Mouse (Mus musculus): ENCODE results near the gene Ephb1. TPM values are rescaled to one million over a fixed set of nuclear protein-coding genes. Genes with fewer than 3 reads are reported as not detected.

Ephb1 gene
- polyA plus RNA-seq, 1 experiment, result not detected

DNA sequence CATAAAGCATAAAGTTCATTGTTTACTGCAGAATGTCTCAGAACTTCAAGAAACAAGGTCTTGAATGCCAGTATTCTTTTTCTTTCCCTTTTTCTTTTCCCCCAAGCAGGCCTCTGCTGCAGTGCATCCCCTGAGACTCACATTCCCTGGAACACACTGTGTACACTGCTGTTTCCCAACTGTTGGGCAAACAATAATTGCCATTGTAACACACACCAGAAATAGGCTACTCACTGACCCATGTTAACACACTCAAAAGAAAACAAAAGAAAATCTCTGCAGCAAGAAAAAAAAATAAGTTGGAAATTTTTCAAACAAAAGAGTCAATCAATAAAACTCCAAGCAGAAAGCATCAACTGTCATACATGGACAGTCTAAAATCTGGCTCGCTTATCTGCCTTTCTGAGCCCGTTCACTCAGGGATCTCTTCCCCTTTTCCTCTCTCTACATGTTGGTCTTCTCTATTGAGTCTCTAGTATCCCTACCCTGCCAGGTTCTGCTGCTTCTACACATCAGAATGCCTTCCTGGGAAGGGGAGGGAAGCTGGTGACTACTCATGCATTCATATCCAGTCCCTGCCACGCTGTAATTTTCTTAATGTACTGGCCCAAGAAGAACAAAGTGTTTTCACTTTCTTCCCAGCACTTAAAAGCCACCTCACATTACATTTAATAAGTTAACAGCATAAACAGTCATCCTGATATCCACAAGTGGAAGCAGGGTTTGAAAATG is 285.2 kb downstream of the Ephb1 start:
- H3K4me1 ChIP-seq (ENCODE audit: control insufficient read depth, insufficient read depth, insufficient read length, low read length), result no peaks in the 10 kb centered on the region
- no peak overlapping the region for H3K27ac ChIP-seq (replicated peaks; ENCODE audit: low read depth, low read length)
- no peak overlapping the region for H3K4me3 ChIP-seq (ENCODE audit: insufficient read depth, low read depth, low read length)

- Histone ChIP-seq H3K27ac (replicated peaks; ENCODE audit: low read depth, low read length) (no peak overlapping the region), H3K4me3 (ENCODE audit: insufficient read depth, low read depth, low read length) (no peak overlapping the region), H3K4me1 (ENCODE audit: control insufficient read depth, insufficient read depth, insufficient read length, low read length) (no peaks in the 10 kb centered on the region)
These were observed 287.9 kb downstream of the Ephb1 start for GRCm38 (mm10) chr9:102066601-102067000.

DNA sequence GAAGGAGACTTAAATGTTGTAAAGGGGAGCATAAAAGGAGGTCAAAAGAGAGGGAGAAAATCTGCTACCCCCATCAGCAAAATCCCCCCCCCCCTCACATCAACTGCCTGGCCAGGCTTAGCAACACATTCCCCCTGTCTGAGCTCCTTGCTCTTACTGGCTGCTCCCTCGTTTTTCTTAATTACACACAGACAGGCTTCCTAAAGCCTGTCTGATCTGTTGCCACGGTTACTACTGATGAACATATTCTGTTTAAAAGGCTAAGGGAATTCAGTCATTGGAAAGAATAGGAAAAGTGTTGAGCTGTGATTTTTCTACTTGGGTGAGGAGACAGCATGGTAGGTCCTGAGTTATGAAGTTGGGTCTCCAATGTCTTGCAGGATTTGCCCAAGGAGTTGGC is 308.6 kb downstream of the Ephb1 start:
- H3K27ac ChIP-seq (replicated peaks; ENCODE audit: low read depth, low read length), result no peak overlapping the region
- H3K4me1 ChIP-seq (ENCODE audit: control insufficient read depth, insufficient read depth, insufficient read length, low read length), result no peaks in the 10 kb centered on the region
- no peak overlapping the region for H3K4me3 ChIP-seq (ENCODE audit: insufficient read depth, low read depth, low read length)

GRCm38 (mm10) chr9:102045111-102045861 is 309.2 kb downstream of the Ephb1 start:
- Histone ChIP-seq H3K4me1 (ENCODE audit: control insufficient read depth, insufficient read depth, insufficient read length, low read length) (no peaks in the 10 kb centered on the region), H3K27ac (replicated peaks; ENCODE audit: low read depth, low read length) (no peak overlapping the region), H3K4me3 (ENCODE audit: insufficient read depth, low read depth, low read length) (no peak overlapping the region)

DNA sequence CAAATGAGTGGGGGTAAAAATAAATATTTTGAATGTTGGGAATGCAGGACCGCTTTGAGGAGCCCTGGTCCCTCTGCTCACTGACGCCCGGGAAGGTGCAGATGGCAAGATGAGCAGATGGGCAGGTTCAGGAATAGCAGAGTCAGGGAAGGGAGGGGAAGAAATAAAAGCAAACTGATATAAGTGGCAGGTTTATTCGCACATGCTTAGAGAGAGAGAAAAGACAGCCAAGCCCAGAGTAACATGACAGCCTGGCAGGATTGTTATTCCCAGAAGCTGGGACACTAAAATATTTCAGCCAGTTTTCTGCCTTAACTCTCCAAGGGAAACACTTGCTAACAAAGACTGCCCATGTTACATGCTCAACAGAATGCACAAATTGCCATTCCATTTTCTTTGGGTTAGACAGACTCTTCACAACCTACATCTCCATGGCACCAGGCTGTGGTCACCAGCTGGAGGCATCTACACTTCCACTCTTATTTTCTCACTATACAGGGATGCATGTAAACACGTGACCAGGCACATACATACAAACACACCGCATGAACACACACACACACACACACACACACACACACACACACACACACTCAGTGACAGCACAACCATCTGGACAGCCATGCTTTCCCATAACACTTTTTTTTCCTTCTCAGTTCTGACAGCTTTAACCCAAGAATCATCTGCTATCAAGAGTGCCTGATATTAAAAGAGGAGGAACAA is 315.3 kb downstream of the Ephb1 start:
- Histone ChIP-seq H3K4me1 (ENCODE audit: control insufficient read depth, insufficient read depth, insufficient read length, low read length) (no peaks in the 10 kb centered on the region), H3K27ac (replicated peaks; ENCODE audit: low read depth, low read length) (no peak overlapping the region)

DNA sequence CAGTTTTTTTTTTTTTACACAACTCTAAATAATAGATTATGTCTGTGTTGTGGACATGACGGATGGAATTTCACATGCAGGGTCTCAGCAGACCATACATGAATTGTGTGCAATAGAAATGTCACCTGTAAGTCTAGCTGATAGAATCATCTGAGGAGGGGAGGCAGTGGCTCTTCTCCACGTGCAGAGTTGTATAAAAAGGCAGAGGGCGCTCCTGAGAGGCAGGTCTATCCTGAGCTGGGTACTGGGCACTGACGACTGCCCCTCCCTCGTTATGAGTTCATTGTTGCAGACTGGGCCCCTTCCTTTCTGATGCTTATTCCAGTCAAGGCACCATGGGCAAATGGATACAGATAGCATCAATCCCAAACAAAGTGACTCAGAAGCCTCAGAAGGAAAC is 318.4 kb downstream of the Ephb1 start:
- Histone ChIP-seq H3K27ac (replicated peaks; ENCODE audit: low read depth, low read length) (no peak overlapping the region), H3K4me3 (ENCODE audit: insufficient read depth, low read depth, low read length) (no peak overlapping the region)

More for the DNA sequence above, 315.3 kb downstream of the Ephb1 start:
- H3K4me3 ChIP-seq (ENCODE audit: insufficient read depth, low read depth, low read length), result no peak overlapping the region

GRCm38 (mm10) chr9:102033231-102033630 is 321.3 kb downstream of the Ephb1 start:
- Histone ChIP-seq H3K4me3 (ENCODE audit: insufficient read depth, low read depth, low read length) (no peak overlapping the region), H3K27ac (replicated peaks; ENCODE audit: low read depth, low read length) (no peak overlapping the region), H3K4me1 (ENCODE audit: control insufficient read depth, insufficient read depth, insufficient read length, low read length) (no peaks in the 10 kb centered on the region)

More for the DNA sequence above, 318.4 kb downstream of the Ephb1 start:
- H3K4me1 ChIP-seq (ENCODE audit: control insufficient read depth, insufficient read depth, insufficient read length, low read length), result no peaks in the 10 kb centered on the region

- Histone ChIP-seq H3K4me3 (ENCODE audit: insufficient read depth, low read depth, low read length) (no peak overlapping the region), H3K27ac (replicated peaks; ENCODE audit: low read depth, low read length) (no peak overlapping the region)
These were observed 322.1 kb downstream of the Ephb1 start for GRCm38 (mm10) chr9:102032376-102032775.

GRCm38 (mm10) chr9:102029661-102030060 is 324.8 kb downstream of the Ephb1 start:
- Histone ChIP-seq H3K27ac (replicated peaks; ENCODE audit: low read depth, low read length) (no peak overlapping the region), H3K4me3 (ENCODE audit: insufficient read depth, low read depth, low read length) (no peak overlapping the region), H3K4me1 (ENCODE audit: control insufficient read depth, insufficient read depth, insufficient read length, low read length) (no peaks in the 10 kb centered on the region)

More at GRCm38 (mm10) chr9:102032376-102032775, 322.1 kb downstream of the Ephb1 start:
- no peaks in the 10 kb centered on the region for H3K4me1 ChIP-seq (ENCODE audit: control insufficient read depth, insufficient read depth, insufficient read length, low read length)

- H3K27ac ChIP-seq (replicated peaks; ENCODE audit: low read depth, low read length), result no peak overlapping the region
- H3K4me1 ChIP-seq (ENCODE audit: control insufficient read depth, insufficient read depth, insufficient read length, low read length), result no peaks in the 10 kb centered on the region
- H3K4me3 ChIP-seq (ENCODE audit: insufficient read depth, low read depth, low read length), result no peak overlapping the region
These were observed 328.4 kb downstream of the Ephb1 start for GRCm38 (mm10) chr9:102026136-102026535.

DNA sequence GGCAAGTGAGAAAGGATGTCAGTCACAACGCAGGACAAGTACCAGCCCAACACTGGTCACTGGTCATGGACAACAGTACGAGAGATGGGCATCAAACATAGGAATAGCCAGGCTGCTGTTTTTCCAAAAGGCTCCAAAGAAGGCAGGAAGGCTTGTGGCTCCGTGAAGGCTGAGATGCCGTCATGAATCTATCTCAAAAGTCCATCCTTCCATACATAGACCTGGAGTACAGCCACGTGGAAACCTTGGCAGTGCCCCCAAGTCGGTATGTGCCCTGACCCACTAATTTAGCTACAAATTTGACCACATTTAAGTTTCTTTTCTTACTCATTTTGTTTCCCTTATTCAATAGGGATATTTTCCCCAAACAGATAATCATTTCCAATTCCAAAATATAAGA is 329.4 kb downstream of the Ephb1 start:
- Histone ChIP-seq H3K27ac (replicated peaks; ENCODE audit: low read depth, low read length) (no peak overlapping the region), H3K4me1 (ENCODE audit: control insufficient read depth, insufficient read depth, insufficient read length, low read length) (no peaks in the 10 kb centered on the region), H3K4me3 (ENCODE audit: insufficient read depth, low read depth, low read length) (no peak overlapping the region)

DNA sequence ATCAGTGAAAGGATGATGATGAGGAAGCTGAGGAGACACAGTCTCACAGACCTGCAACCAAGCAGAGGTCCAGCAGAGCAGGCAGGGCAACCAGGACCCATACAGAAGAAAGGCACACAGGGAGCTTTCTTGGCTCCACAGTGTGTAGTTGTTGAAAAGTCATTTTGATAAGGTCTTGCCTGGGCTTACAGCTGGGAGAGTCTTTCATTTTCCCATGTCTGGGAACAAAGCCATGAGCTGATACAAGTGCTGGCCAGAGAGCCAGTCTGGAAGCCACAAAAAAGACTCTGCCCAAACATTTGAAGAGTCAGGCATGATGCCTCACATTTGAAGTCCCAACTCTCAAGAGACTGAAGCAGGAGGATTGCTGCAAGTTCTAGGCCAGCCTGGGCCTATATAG is 339.0 kb downstream of the Ephb1 start:
- Histone ChIP-seq H3K4me1 (ENCODE audit: control insufficient read depth, insufficient read depth, insufficient read length, low read length) (no peaks in the 10 kb centered on the region), H3K27ac (replicated peaks; ENCODE audit: low read depth, low read length) (no peak overlapping the region), H3K4me3 (ENCODE audit: insufficient read depth, low read depth, low read length) (no peak overlapping the region)

DNA sequence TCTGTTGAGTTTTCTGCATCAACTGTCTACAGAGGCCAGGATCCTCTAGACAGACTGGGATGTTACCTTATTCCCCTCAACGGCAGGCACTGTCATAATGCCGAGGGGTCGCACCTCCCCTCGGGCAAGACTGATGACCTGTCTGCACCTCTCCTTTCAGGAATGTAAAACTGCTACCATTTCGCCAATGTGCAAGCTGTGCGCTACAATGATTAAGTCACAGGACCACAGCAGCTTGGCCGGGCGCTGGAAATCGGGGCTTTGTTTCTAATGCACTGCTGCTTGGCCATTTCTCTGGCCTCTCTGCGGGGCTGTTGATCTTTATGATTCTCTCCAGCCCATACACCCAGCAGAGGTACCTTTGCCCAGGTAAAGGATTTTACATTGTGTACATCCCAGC is 346.8 kb downstream of the Ephb1 start:
- no peak overlapping the region for H3K4me3 ChIP-seq (ENCODE audit: insufficient read depth, low read depth, low read length)
- no peak overlapping the region for H3K27ac ChIP-seq (replicated peaks; ENCODE audit: low read depth, low read length)
- no peaks in the 10 kb centered on the region for H3K4me1 ChIP-seq (ENCODE audit: control insufficient read depth, insufficient read depth, insufficient read length, low read length)

- no peaks in the 10 kb centered on the region for H3K4me1 ChIP-seq (ENCODE audit: control insufficient read depth, insufficient read depth, insufficient read length, low read length)
- H3K4me3 ChIP-seq (ENCODE audit: insufficient read depth, low read depth, low read length), result no peak overlapping the region
- H3K27ac ChIP-seq (replicated peaks; ENCODE audit: low read depth, low read length), result no peak overlapping the region
These were observed 348.0 kb downstream of the Ephb1 start for GRCm38 (mm10) chr9:102006539-102006938.

DNA sequence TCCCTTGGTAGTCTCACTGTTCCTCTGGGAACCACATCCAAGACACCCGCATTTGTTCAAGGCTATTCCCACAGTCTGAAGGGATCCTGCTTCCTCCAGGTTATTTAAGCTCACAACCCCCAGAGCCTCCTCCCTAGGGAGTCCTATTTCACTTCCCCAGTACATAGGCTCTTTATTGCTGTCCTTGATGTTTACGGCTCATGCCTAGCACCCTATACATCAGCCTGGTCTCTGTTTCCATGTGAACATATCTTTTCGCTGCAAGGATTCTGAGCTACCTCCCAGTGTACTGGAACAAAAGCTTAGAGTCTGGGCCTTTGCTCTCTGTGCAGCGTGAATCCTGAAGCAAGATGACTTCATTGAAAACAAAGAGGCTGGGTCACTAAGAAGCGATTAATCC is 351.6 kb downstream of the Ephb1 start:
- H3K4me1 ChIP-seq (ENCODE audit: control insufficient read depth, insufficient read depth, insufficient read length, low read length), result no peaks in the 10 kb centered on the region
- no peak overlapping the region for H3K4me3 ChIP-seq (ENCODE audit: insufficient read depth, low read depth, low read length)
- H3K27ac ChIP-seq (replicated peaks; ENCODE audit: low read depth, low read length), result no peak overlapping the region

All from brown adipose tissue, adult 24 weeks (tissue).